Mouse (Mus musculus): ENCODE measurements around the gene Gm128. TPM values are rescaled to one million over a fixed set of nuclear protein-coding genes. Genes with fewer than 3 reads are reported as not detected.
A peak's percentile ranks its signal among the peaks of the same experiment; 100 is the strongest.

Gene Gm128
- polyA plus RNA-seq, 1 experiment, result 0.04 TPM

DNA sequence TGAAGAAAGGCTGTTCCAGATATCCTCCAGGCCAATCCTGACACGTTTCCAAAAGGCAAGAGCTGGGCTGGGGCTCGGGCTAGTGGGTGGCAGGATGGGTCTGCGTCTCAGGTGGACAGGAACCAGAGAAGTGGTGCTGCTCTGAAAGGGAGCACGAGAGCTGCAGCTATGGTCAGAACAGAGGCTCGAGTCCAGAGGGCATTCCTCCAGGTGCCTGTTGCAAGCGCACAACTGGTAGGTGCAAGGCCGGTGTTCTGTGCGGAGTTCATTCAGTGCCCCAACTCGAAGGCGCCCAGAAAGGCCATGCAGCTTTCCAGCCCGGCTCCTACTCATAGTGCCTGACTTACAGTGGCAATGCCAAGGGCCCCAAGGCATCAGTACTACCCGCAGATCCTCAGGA, 1.4 kb downstream of the Gm128 start:
- Histone ChIP-seq H3K4me3 (no peak overlapping the region), H3K79me2 (ENCODE audit: control insufficient read depth, insufficient read depth) (no peaks in the 10 kb centered on the region), H3ac (ENCODE audit: control insufficient read depth, insufficient read length) (no peak overlapping the region), H3K27me3 (ENCODE audit: control insufficient read depth, insufficient read depth, insufficient read length) (no peaks in the 10 kb centered on the region), H3K4me2 (ENCODE audit: low read depth) (no peak overlapping the region), H3K36me3 (ENCODE audit: control insufficient read depth, insufficient read depth) (peaks cover 24% of the 10 kb centered on the region)
- TF ChIP-seq POLR2AphosphoS2 (IDR thresholded peaks at IDR 0.05; ENCODE audit: insufficient read length, low read depth), result peak; percentile 22
- no peak for TF ChIP-seq MYOG (IDR thresholded peaks at IDR 0.05; ENCODE audit: control insufficient read depth in 1 of 3, insufficient read depth in 1 of 3, insufficient read length in 2 of 3, low read depth in 2 of 3)

DNA sequence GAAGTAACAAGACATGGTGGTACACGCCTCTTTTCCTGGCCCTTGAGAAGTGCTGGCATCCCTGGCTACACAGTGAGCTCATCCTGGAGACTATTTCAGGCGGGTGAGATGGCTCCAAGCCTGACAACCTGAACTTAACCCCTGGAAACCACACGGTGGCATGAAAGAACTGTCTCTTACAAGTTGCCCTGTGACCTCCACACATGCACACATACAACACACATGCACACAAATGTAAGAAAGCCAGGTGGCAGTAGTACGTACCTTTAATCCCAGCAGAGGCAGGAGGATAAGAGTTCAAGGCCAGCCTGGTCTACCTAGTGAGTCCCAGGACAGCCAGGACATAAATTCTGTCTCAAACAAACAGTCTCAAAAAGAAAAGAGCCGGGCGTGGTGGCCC, 2.4 kb downstream of the Gm128 start:
- Histone ChIP-seq H3K4me2 (ENCODE audit: low read depth) (no peak overlapping the region), H3ac (ENCODE audit: control insufficient read depth, insufficient read length) (no peak overlapping the region), H3K79me2 (ENCODE audit: control insufficient read depth, insufficient read depth) (peaks cover under 1% of the 10 kb centered on the region), H3K4me3 (no peak overlapping the region), H3K36me3 (ENCODE audit: control insufficient read depth, insufficient read depth) (peaks cover 30% of the 10 kb centered on the region), H3K27me3 (ENCODE audit: control insufficient read depth, insufficient read depth, insufficient read length) (no peaks in the 10 kb centered on the region)
- TF ChIP-seq USF1 (IDR thresholded peaks at IDR 0.05; ENCODE audit: low read depth), result no peak
- TF ChIP-seq E2F4 (IDR thresholded peaks at IDR 0.05; ENCODE audit: insufficient read depth), result no peak
- peak; percentile 64 for TF ChIP-seq POLR2AphosphoS2 (IDR thresholded peaks at IDR 0.05; ENCODE audit: insufficient read length, low read depth)

DNA sequence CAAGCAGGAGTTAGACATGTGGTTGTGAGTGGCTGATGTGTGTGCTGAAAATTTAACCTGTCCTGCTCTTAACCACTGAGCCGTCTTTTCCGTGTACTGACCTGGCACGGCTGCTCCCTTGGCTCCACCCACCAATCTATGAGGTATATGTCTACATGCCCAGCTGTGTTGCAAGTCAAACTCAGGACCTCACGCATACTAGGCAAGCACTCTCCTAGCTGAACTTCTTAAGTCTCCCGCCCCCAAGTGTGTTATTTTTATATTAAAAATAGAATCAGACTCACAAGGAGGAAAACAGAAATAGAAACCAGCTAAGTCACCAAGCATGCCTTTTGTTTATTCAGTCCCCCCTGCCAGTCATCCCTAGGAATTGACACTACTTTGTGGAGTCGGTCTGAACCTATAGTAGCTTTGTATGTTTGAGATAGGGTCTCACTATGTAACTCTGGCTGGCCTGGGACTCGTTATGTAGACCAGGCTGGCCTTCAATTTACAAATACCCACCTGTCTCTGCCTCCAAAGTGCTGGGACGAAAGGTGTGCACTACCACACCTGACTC, 3.8 kb downstream of the Gm128 start:
- Histone ChIP-seq H3K27me3 (ENCODE audit: control insufficient read depth, insufficient read depth, insufficient read length) (no peaks in the 10 kb centered on the region), H3K4me2 (ENCODE audit: low read depth) (peak overlapping the region; percentile 51), H3K79me2 (ENCODE audit: control insufficient read depth, insufficient read depth) (peaks cover 13% of the 10 kb centered on the region), H3K36me3 (ENCODE audit: control insufficient read depth, insufficient read depth) (peaks cover 41% of the 10 kb centered on the region), H3K4me3 (no peak overlapping the region), H3ac (ENCODE audit: control insufficient read depth, insufficient read length) (no peak overlapping the region)
- TF ChIP-seq MYOD1 (IDR thresholded peaks at IDR 0.05; ENCODE audit: control insufficient read depth in 1 of 3, insufficient read length in 2 of 3, low read depth in 2 of 3) (peak; percentile 73 to 90 (median 87)), SRF (IDR thresholded peaks at IDR 0.05; ENCODE audit: control insufficient read depth, insufficient read length, low read depth) (no peak), TCF12 (IDR thresholded peaks at IDR 0.05; ENCODE audit: insufficient read depth, poor library complexity, severe bottlenecking) (peak; percentile 27), POLR2AphosphoS2 (IDR thresholded peaks at IDR 0.05; ENCODE audit: insufficient read length, low read depth) (peak; percentile 0)

GRCm38 (mm10) chr3:95235386-95236301, 5.8 kb downstream of the Gm128 start:
- peaks cover 32% of the 10 kb centered on the region for H3K79me2 ChIP-seq (ENCODE audit: control insufficient read depth, insufficient read depth)
- no peak for TF ChIP-seq REST (IDR thresholded peaks at IDR 0.05; ENCODE audit: insufficient read depth, insufficient read length)
- peak; percentile 54 for TF ChIP-seq POLR2AphosphoS2 (IDR thresholded peaks at IDR 0.05; ENCODE audit: insufficient read length, low read depth)
- peak; percentile 30 for TF ChIP-seq POLR2A (IDR thresholded peaks at IDR 0.05; ENCODE audit: insufficient read length, low read depth)
- no peaks in the 10 kb centered on the region for H3K27me3 ChIP-seq (ENCODE audit: control insufficient read depth, insufficient read depth, insufficient read length)
- peaks cover 49% of the 10 kb centered on the region for H3K36me3 ChIP-seq (ENCODE audit: control insufficient read depth, insufficient read depth)
- no peak overlapping the region for H3K4me3 ChIP-seq
- H3K4me2 ChIP-seq (ENCODE audit: low read depth), result no peak overlapping the region
- H3ac ChIP-seq (ENCODE audit: control insufficient read depth, insufficient read length), result no peak overlapping the region

- Histone ChIP-seq H3K27me3 (ENCODE audit: control insufficient read depth, insufficient read depth, insufficient read length) (no peaks in the 10 kb centered on the region), H3K4me3 (no peak overlapping the region), H3ac (ENCODE audit: control insufficient read depth, insufficient read length) (no peak overlapping the region), H3K79me2 (ENCODE audit: control insufficient read depth, insufficient read depth) (peaks cover 51% of the 10 kb centered on the region), H3K36me3 (ENCODE audit: control insufficient read depth, insufficient read depth) (peaks cover 43% of the 10 kb centered on the region), H3K4me2 (ENCODE audit: low read depth) (peak overlapping the region; percentile 54)
- peak in 1 of 3 experiments; percentile 20 for TF ChIP-seq MYOD1 (IDR thresholded peaks at IDR 0.05; ENCODE audit: control insufficient read depth in 1 of 3, insufficient read length in 2 of 3, low read depth in 2 of 3)
- TF ChIP-seq TCF3 (IDR thresholded peaks at IDR 0.05; ENCODE audit: insufficient read length, low read depth), result no peak
Observed at GRCm38 (mm10) chr3:95233303-95233980, 8.0 kb downstream of the Gm128 start.

- no peak overlapping the region for H3ac ChIP-seq (ENCODE audit: control insufficient read depth, insufficient read length)
- H3K27me3 ChIP-seq (ENCODE audit: control insufficient read depth, insufficient read depth, insufficient read length), result no peaks in the 10 kb centered on the region
- TF ChIP-seq SRF (IDR thresholded peaks at IDR 0.05; ENCODE audit: control insufficient read depth, insufficient read length, low read depth) (no peak), CEBPB (IDR thresholded peaks at IDR 0.05; ENCODE audit: insufficient read depth, poor library complexity, severe bottlenecking) (no peak), MYOG (IDR thresholded peaks at IDR 0.05; ENCODE audit: control insufficient read depth in 1 of 3, insufficient read depth in 1 of 3, insufficient read length in 2 of 3, low read depth in 2 of 3) (no peak), REST (IDR thresholded peaks at IDR 0.05; ENCODE audit: insufficient read depth, insufficient read length) (no peak), E2F4 (IDR thresholded peaks at IDR 0.05; ENCODE audit: insufficient read depth) (no peak), TCF3 (IDR thresholded peaks at IDR 0.05; ENCODE audit: insufficient read length, low read depth) (no peak), POLR2A (IDR thresholded peaks at IDR 0.05; ENCODE audit: insufficient read length, low read depth) (no peak), TCF12 (IDR thresholded peaks at IDR 0.05; ENCODE audit: insufficient read depth, poor library complexity, severe bottlenecking) (no peak), MAX (IDR thresholded peaks at IDR 0.05; ENCODE audit: low read depth) (no peak)
- peaks cover 53% of the 10 kb centered on the region for H3K79me2 ChIP-seq (ENCODE audit: control insufficient read depth, insufficient read depth)
- H3K4me3 ChIP-seq, result no peak overlapping the region
- peaks cover 43% of the 10 kb centered on the region for H3K36me3 ChIP-seq (ENCODE audit: control insufficient read depth, insufficient read depth)
- peak overlapping the region; percentile 54 for H3K4me2 ChIP-seq (ENCODE audit: low read depth)
Observed at GRCm38 (mm10) chr3:95232771-95233170, 8.6 kb downstream of the Gm128 start.
